Mouse (Mus musculus): Measurements from ENCODE around the gene Wdr38. TPM values are rescaled to one million over a fixed set of nuclear protein-coding genes. Genes with fewer than 3 reads are reported as not detected.

Wdr38 gene
- total RNA-seq, 1 experiment: 1.7 TPM

DNA sequence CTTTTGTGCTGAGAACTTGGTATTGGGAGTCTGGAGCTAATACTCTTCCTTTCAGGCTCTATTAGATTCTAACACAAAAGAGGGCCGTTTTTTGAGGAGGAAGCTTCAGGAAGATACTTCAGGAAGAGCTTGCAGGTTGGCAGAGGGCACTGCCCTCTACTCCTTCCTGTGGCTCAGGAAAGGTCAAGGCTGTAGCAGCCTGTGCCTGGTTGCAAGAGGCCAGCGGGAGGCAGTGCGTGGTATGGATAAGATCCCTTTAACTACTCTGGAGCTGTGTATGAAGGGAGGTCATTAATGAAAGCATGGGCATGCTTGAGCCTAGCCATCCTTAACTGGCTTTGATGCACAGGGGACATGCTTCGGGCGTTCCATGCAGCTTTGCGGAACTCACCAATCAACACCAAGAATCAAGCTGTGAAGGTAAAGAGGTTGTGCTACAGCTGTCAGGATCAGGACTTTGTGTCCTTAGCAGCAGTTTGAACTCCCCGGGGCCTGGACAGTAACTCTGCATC, 15.5 kb downstream of the Wdr38 start:
- in situ Hi-C loops (cut with MboI; ENCODE audit: low sequenced_read_pairs in 2 of 2, unreplicated experiment in 2 of 2): no loop called here
- Histone ChIP-seq H3K36me3 (ENCODE audit: control insufficient read depth, insufficient read depth, low read length, poor library complexity, severe bottlenecking) (peaks cover 19% of the 10 kb centered on the region), H3K27ac (ENCODE audit: insufficient read depth, low read depth, low read length, poor library complexity, severe bottlenecking) (no peak overlapping the region), H3K9me3 (ENCODE audit: control insufficient read depth, insufficient read depth, low read depth, low read length) (no peaks in the 10 kb centered on the region), H3K9ac (ENCODE audit: insufficient read depth, low read depth, low read length, poor library complexity, severe bottlenecking) (no peak overlapping the region), H3K4me3 (ENCODE audit: insufficient read depth in 1 of 2, low read depth in 1 of 2, low read length in 2 of 2, poor library complexity in 1 of 2, severe bottlenecking in 1 of 2) (no peak overlapping the region), H3K4me1 (ENCODE audit: control insufficient read depth in 2 of 2, insufficient read depth in 2 of 2, low read length in 2 of 2, poor library complexity in 1 of 2) (no peaks in the 10 kb centered on the region)
- no peak for DNase-seq (ENCODE audit: low read depth, low spot score)
- no peak for TF ChIP-seq CHD2 (IDR thresholded peaks at IDR 0.05; ENCODE audit: low read depth, low read length)
- no peak for TF ChIP-seq HCFC1 (IDR thresholded peaks at IDR 0.05; ENCODE audit: borderline replicate concordance, insufficient read depth, low read length)
- no peak for TF ChIP-seq ZNF384 (IDR thresholded peaks at IDR 0.05; ENCODE audit: low read depth, low read length)
- TF ChIP-seq ZC3H11A (IDR thresholded peaks at IDR 0.05; ENCODE audit: borderline replicate concordance, low read depth, low read length): no peak
- no peak for TF ChIP-seq MAFK (IDR thresholded peaks at IDR 0.05; ENCODE audit: insufficient read depth, low read depth, low read length)

DNA sequence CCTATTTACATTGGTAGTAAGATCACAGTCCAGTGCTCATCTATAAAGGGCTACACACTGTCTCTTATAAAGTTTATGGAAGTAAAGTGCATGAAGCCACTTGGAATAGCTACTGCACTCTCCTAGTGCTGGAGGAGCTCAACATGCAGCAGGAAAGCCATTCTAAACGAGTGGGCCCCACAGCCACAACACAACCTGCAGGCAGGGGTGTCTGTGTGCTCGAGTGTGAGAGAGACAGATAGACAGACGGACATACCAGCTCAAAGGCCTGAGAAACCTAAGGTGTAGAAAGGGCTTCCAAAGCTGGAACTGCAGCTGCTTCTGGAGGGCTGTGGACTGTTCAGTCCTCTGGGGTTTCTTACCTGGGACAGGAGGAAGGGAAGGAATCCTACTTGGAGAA, 19.3 kb downstream of the Wdr38 start:
- no peak overlapping the region for H3K9ac ChIP-seq (ENCODE audit: insufficient read depth, low read depth, low read length, poor library complexity, severe bottlenecking)
- in situ Hi-C loops (cut with MboI; ENCODE audit: low sequenced_read_pairs in 2 of 2, unreplicated experiment in 2 of 2): no loop called here
- no peak for DNase-seq (ENCODE audit: low read depth, low spot score)
- no peaks in the 10 kb centered on the region for H3K9me3 ChIP-seq (ENCODE audit: control insufficient read depth, insufficient read depth, low read depth, low read length)
- H3K4me1 ChIP-seq (ENCODE audit: control insufficient read depth in 2 of 2, insufficient read depth in 2 of 2, low read length in 2 of 2, poor library complexity in 1 of 2): no peaks in the 10 kb centered on the region
- no peak overlapping the region for H3K4me3 ChIP-seq (ENCODE audit: insufficient read depth in 1 of 2, low read depth in 1 of 2, low read length in 2 of 2, poor library complexity in 1 of 2, severe bottlenecking in 1 of 2)
- H3K27ac ChIP-seq (ENCODE audit: insufficient read depth, low read depth, low read length, poor library complexity, severe bottlenecking): no peak overlapping the region
- no peak for TF ChIP-seq CHD2 (IDR thresholded peaks at IDR 0.05; ENCODE audit: low read depth, low read length)
- no peak for TF ChIP-seq ZNF384 (IDR thresholded peaks at IDR 0.05; ENCODE audit: low read depth, low read length)
- TF ChIP-seq ZC3H11A (IDR thresholded peaks at IDR 0.05; ENCODE audit: borderline replicate concordance, low read depth, low read length): no peak
- peaks cover 19% of the 10 kb centered on the region for H3K36me3 ChIP-seq (ENCODE audit: control insufficient read depth, insufficient read depth, low read length, poor library complexity, severe bottlenecking)

DNA sequence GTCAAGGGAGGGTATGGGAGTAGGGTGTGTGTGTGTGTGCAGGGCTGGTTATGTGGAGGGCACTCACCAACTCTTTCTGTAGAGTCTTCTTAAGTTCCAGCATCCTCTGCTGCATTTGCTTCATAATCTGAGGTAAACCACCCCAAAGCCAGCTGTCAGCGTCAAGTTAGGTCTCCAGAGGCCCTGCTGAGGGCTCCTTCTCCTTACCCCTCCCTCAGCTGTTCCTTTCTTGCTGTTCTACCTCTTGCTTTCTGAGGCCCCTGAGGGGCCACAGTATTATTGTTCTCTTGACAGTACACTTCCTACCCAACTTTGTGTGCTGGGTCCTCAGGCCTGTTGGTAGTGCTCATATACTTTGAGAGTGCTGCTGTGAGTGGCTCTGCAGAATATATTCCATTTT, 22.7 kb downstream of the Wdr38 start:
- H3K27ac ChIP-seq (ENCODE audit: insufficient read depth, low read depth, low read length, poor library complexity, severe bottlenecking): no peak overlapping the region
- H3K4me3 ChIP-seq (ENCODE audit: insufficient read depth in 1 of 2, low read depth in 1 of 2, low read length in 2 of 2, poor library complexity in 1 of 2, severe bottlenecking in 1 of 2): no peak overlapping the region
- TF ChIP-seq ZNF384 (IDR thresholded peaks at IDR 0.05; ENCODE audit: low read depth, low read length) (no peak), HCFC1 (IDR thresholded peaks at IDR 0.05; ENCODE audit: borderline replicate concordance, insufficient read depth, low read length) (no peak), CHD2 (IDR thresholded peaks at IDR 0.05; ENCODE audit: low read depth, low read length) (no peak), MAFK (IDR thresholded peaks at IDR 0.05; ENCODE audit: insufficient read depth, low read depth, low read length) (no peak), ZC3H11A (IDR thresholded peaks at IDR 0.05; ENCODE audit: borderline replicate concordance, low read depth, low read length) (no peak)
- in situ Hi-C loops (cut with MboI; ENCODE audit: low sequenced_read_pairs in 2 of 2, unreplicated experiment in 2 of 2): no loop called here
- no peak for DNase-seq (ENCODE audit: low read depth, low spot score)
- H3K9ac ChIP-seq (ENCODE audit: insufficient read depth, low read depth, low read length, poor library complexity, severe bottlenecking): no peak overlapping the region
- H3K4me1 ChIP-seq (ENCODE audit: control insufficient read depth in 2 of 2, insufficient read depth in 2 of 2, low read length in 2 of 2, poor library complexity in 1 of 2): no peaks in the 10 kb centered on the region
- no peaks in the 10 kb centered on the region for H3K9me3 ChIP-seq (ENCODE audit: control insufficient read depth, insufficient read depth, low read depth, low read length)
- peaks cover 12% of the 10 kb centered on the region for H3K36me3 ChIP-seq (ENCODE audit: control insufficient read depth, insufficient read depth, low read length, poor library complexity, severe bottlenecking)

GRCm38 (mm10) chr2:39031611-39032010, 34.3 kb downstream of the Wdr38 start:
- Histone ChIP-seq H3K9ac (ENCODE audit: insufficient read depth, low read depth, low read length, poor library complexity, severe bottlenecking) (no peak overlapping the region), H3K4me1 (ENCODE audit: control insufficient read depth in 2 of 2, insufficient read depth in 2 of 2, low read length in 2 of 2, poor library complexity in 1 of 2) (no peaks in the 10 kb centered on the region), H3K36me3 (ENCODE audit: control insufficient read depth, insufficient read depth, low read length, poor library complexity, severe bottlenecking) (peaks cover 18% of the 10 kb centered on the region), H3K9me3 (ENCODE audit: control insufficient read depth, insufficient read depth, low read depth, low read length) (no peaks in the 10 kb centered on the region), H3K27ac (ENCODE audit: insufficient read depth, low read depth, low read length, poor library complexity, severe bottlenecking) (no peak overlapping the region), H3K4me3 (ENCODE audit: insufficient read depth in 1 of 2, low read depth in 1 of 2, low read length in 2 of 2, poor library complexity in 1 of 2, severe bottlenecking in 1 of 2) (no peak overlapping the region)
- TF ChIP-seq CHD2 (IDR thresholded peaks at IDR 0.05; ENCODE audit: low read depth, low read length) (no peak), ZC3H11A (IDR thresholded peaks at IDR 0.05; ENCODE audit: borderline replicate concordance, low read depth, low read length) (no peak), HCFC1 (IDR thresholded peaks at IDR 0.05; ENCODE audit: borderline replicate concordance, insufficient read depth, low read length) (no peak), MAFK (IDR thresholded peaks at IDR 0.05; ENCODE audit: insufficient read depth, low read depth, low read length) (no peak), ZNF384 (IDR thresholded peaks at IDR 0.05; ENCODE audit: low read depth, low read length) (no peak)
- no peak for DNase-seq (ENCODE audit: low read depth, low spot score)
- in situ Hi-C loops (cut with MboI; ENCODE audit: low sequenced_read_pairs in 2 of 2, unreplicated experiment in 2 of 2): no loop called here

GRCm38 (mm10) chr2:39040215-39040614, 42.9 kb downstream of the Wdr38 start:
- Histone ChIP-seq H3K4me3 (ENCODE audit: insufficient read depth in 1 of 2, low read depth in 1 of 2, low read length in 2 of 2, poor library complexity in 1 of 2, severe bottlenecking in 1 of 2) (no peak overlapping the region), H3K4me1 (ENCODE audit: control insufficient read depth in 2 of 2, insufficient read depth in 2 of 2, low read length in 2 of 2, poor library complexity in 1 of 2) (no peaks in the 10 kb centered on the region), H3K9ac (ENCODE audit: insufficient read depth, low read depth, low read length, poor library complexity, severe bottlenecking) (no peak overlapping the region), H3K36me3 (ENCODE audit: control insufficient read depth, insufficient read depth, low read length, poor library complexity, severe bottlenecking) (no peaks in the 10 kb centered on the region), H3K9me3 (ENCODE audit: control insufficient read depth, insufficient read depth, low read depth, low read length) (no peaks in the 10 kb centered on the region), H3K27ac (ENCODE audit: insufficient read depth, low read depth, low read length, poor library complexity, severe bottlenecking) (no peak overlapping the region)
- in situ Hi-C loops (cut with MboI; ENCODE audit: low sequenced_read_pairs in 2 of 2, unreplicated experiment in 2 of 2): no loop called here
- no peak for DNase-seq (ENCODE audit: low read depth, low spot score)
- TF ChIP-seq ZNF384 (IDR thresholded peaks at IDR 0.05; ENCODE audit: low read depth, low read length): no peak
- TF ChIP-seq MAFK (IDR thresholded peaks at IDR 0.05; ENCODE audit: insufficient read depth, low read depth, low read length): no peak
- no peak for TF ChIP-seq CHD2 (IDR thresholded peaks at IDR 0.05; ENCODE audit: low read depth, low read length)
- TF ChIP-seq ZC3H11A (IDR thresholded peaks at IDR 0.05; ENCODE audit: borderline replicate concordance, low read depth, low read length): no peak
- TF ChIP-seq HCFC1 (IDR thresholded peaks at IDR 0.05; ENCODE audit: borderline replicate concordance, insufficient read depth, low read length): no peak
